Mouse (Mus musculus): ENCODE results near the gene Cd209g. TPM values are rescaled to one million over a fixed set of nuclear protein-coding genes. Genes with fewer than 3 reads are reported as not detected.

Gene Cd209g
- polyA plus RNA-seq, 1 experiment from 2014 or later = not detected

DNA sequence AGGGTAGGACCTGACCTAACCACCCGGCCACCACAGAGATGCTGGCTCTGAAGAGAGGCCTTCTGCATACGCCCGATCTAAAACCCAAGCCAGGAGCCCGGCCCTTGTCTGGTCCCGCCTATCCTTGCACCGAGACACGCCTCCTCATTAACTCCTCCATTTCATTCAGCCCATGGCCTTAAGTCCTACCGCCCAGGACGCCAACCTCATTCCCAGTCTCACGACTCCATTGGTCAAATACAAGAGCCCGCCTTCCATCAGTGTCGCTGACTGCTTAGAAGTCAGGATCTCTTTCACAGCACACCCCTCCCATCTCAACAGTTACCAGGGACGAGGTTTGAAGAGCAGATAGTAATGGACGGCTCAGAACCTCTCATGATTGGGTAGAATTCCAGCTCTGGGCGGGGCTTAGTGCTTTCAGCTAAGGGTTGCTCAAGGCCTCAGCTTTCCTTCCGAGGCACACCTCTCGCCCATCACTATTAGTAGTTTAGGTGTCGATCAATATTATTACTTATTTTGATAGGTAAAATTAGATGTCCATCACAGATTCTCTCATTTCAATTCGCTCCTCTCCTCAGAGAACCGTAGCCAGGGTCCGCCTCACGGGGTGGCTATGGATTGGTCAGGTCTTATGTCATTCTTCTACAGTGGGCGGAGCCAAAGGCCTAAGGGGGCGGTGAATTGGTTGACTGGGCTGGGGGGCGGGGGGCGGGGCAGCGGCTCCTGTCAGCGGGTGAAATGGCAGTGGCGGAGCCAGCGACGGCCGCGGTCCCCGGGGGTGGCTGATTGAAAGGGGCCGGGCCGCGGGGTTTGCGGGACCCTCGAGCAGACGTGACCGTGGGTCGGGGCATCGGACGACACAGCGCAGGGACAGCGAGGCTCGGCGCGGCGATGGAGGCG, 32.2 kb downstream of the Cd209g start, which contains the start of gene Evi5l:
Evi5l (plus strand) TSS at position 716 of the 900 bp plus-strand sequence.
- no peak within 1 kb of the TSS for H3K27ac ChIP-seq (ENCODE audit: poor library complexity, severe bottlenecking)
- peak within 1 kb of the TSS; percentile 91 for H3K4me3 ChIP-seq
- peaks cover 9% of the 10 kb centered on the region for H3K4me1 ChIP-seq (replicated peaks)
- peak within 1 kb of the TSS; percentile 95 for H3K4me2 ChIP-seq
- peak; percentile 98 for ATAC-seq (ENCODE audit: insufficient number of reproducible peaks, low FRiP score)
- no peaks in the 10 kb centered on the region for H3K9me3 ChIP-seq (replicated peaks)
- peak within 1 kb of the TSS; percentile 94 for H3K9ac ChIP-seq
- H3K36me3 ChIP-seq = no peaks in the 10 kb centered on the region
- no peaks in the 10 kb centered on the region for H3K27me3 ChIP-seq (replicated peaks)
- WGBS = under 1% methylated on average over 51 of the region's 51 CpGs

DNA sequence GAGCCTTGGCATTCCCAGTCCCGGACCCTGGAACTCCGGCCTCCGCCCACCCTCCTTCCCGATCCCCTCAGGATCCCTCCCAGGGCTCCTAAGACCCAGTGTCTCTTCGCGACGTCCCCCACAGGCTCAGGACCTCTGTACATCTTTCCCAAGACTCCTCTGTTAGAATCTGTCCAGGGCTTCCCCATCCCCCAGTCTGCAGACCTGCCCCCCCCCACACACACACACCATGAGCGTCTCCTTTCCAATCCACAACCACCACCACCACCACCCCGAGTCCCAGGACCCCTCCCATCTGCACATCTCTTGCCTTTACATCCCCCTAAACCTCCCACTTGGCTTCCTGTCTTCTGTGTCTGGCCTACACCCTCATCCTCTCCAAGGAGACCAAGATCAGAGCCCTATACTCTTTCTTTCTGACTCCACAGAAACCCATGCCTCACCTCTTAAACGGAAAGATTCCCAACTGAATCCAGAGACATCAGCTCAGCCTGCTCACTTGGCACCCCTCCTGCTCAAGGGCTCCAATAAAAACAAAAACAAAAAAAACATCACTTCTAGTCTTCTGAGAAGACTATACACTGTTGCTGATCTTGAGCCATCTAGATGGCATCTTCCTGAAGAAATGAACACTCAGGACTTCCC, 33.1 kb downstream of the Cd209g start:
- H3K27ac ChIP-seq (ENCODE audit: poor library complexity, severe bottlenecking) = no peak overlapping the region
- H3K4me1 ChIP-seq (replicated peaks) = peaks cover 9% of the 10 kb centered on the region
- peak overlapping the region; percentile 94 for H3K9ac ChIP-seq
- H3K36me3 ChIP-seq = no peaks in the 10 kb centered on the region
- H3K4me3 ChIP-seq = peak overlapping the region; percentile 91
- peak overlapping the region; percentile 95 for H3K4me2 ChIP-seq
- no peaks in the 10 kb centered on the region for H3K27me3 ChIP-seq (replicated peaks)
- ATAC-seq (ENCODE audit: insufficient number of reproducible peaks, low FRiP score) = no peak
- WGBS = 9% methylated on average over 10 of the region's 10 CpGs
- H3K9me3 ChIP-seq (replicated peaks) = no peaks in the 10 kb centered on the region

DNA sequence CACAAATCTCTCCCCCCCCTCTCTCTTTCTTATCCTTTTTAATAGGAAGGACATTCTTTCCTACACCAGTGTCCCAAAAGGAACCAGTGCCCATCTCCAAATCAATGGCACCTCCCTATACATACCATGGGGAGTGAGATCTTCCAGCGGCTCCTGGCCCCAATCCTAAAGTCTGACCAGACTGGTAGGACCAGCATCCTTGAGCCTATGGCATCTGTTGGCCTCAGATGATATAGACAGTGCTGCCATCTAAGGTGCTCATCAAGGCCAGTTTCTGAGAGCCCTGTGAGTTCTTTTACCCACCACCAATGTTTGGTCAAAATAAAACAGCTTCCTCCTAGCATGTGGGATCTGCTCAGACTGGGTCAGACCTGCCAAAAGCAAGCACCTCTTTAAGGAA, 34.0 kb downstream of the Cd209g start:
- Histone ChIP-seq H3K9ac (no peak overlapping the region), H3K27me3 (replicated peaks) (no peaks in the 10 kb centered on the region), H3K4me3 (no peak overlapping the region), H3K4me1 (replicated peaks) (peaks cover 9% of the 10 kb centered on the region), H3K9me3 (replicated peaks) (no peaks in the 10 kb centered on the region), H3K4me2 (no peak overlapping the region), H3K27ac (ENCODE audit: poor library complexity, severe bottlenecking) (no peak overlapping the region), H3K36me3 (no peaks in the 10 kb centered on the region)
- no peak for ATAC-seq (ENCODE audit: insufficient number of reproducible peaks, low FRiP score)
- 85% methylated on average over 1 of the region's 1 CpGs for WGBS

DNA sequence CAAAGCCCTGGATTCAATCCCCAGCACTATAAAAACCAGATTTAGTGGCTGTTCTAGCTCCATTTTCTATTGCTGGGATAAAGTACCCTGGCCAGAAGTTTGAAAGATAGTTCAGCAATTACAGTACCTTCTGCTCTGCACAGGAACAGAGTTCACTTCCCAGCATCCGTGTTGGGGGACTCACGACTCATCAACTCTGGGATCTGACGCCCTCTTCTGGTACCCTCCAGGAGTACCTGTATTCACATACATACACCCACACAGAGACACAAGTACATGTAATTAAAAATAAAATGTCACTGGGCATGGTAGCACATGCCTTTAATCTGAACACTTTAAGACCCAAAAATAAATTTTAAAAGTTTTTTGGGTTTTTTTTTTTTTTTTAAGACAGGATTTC, 38.6 kb downstream of the Cd209g start:
- Histone ChIP-seq H3K27ac (ENCODE audit: poor library complexity, severe bottlenecking) (no peak overlapping the region), H3K9ac (no peak overlapping the region), H3K36me3 (no peaks in the 10 kb centered on the region), H3K27me3 (replicated peaks) (no peaks in the 10 kb centered on the region), H3K4me1 (replicated peaks) (peaks cover under 1% of the 10 kb centered on the region; the same call in 1 of the 2 replicates), H3K4me2 (no peak overlapping the region), H3K4me3 (no peak overlapping the region), H3K9me3 (replicated peaks) (no peaks in the 10 kb centered on the region)
- 60% methylated on average over 3 of the region's 3 CpGs for WGBS
- no peak for ATAC-seq (ENCODE audit: insufficient number of reproducible peaks, low FRiP score)

DNA sequence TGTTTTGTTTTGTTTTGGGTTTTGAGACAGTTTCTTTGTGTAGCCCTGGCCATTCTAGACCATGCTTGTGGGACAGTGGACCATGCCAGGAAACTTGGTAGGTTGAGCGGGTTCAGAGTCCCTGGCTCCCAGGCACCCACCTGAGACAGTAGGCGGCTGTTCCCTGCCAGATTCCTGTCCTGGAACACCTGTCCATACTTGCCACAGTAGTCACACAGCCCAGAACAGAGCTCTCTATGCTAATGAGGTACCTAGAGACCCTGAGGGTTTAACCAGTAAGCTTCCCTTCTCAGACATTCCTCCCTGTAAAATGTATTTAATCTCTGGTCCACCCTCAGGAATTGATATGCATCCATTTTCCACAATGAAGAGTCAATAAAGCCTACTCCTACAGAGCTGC, 40.1 kb downstream of the Cd209g start:
- no peaks in the 10 kb centered on the region for H3K9me3 ChIP-seq (replicated peaks)
- 76% methylated on average over 2 of the region's 2 CpGs for WGBS
- no peaks in the 10 kb centered on the region for H3K27me3 ChIP-seq (replicated peaks)
- no peak overlapping the region for H3K4me3 ChIP-seq
- H3K4me1 ChIP-seq (replicated peaks) = no peaks in the 10 kb centered on the region
- H3K36me3 ChIP-seq = no peaks in the 10 kb centered on the region
- no peak overlapping the region for H3K4me2 ChIP-seq
- ATAC-seq (ENCODE audit: insufficient number of reproducible peaks, low FRiP score) = no peak
- H3K9ac ChIP-seq = no peak overlapping the region
- no peak overlapping the region for H3K27ac ChIP-seq (ENCODE audit: poor library complexity, severe bottlenecking)

DNA sequence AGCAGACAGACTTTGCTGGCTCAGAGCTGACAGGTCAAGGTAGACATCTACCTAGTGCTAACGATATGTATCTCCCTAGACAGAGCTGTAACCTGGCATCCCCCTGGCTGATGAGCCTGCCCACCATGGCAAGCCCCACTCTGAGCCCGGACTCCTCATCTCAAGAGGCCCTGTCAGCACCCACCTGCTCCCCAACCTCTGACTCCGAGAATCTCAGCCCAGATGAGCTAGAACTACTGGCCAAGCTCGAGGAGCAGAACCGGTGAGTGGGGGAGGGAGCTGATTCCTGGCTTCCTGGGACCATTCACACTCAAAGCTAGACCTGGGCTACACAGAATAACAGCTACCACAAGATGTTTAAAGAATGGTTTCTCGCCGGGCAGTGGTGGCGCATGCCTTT, 49.5 kb downstream of the Cd209g start:
- Histone ChIP-seq H3K27me3 (replicated peaks) (no peaks in the 10 kb centered on the region), H3K4me3 (no peak overlapping the region), H3K4me1 (replicated peaks) (no peaks in the 10 kb centered on the region), H3K36me3 (peaks cover 39% of the 10 kb centered on the region), H3K9me3 (replicated peaks) (no peaks in the 10 kb centered on the region), H3K4me2 (no peak overlapping the region), H3K9ac (no peak overlapping the region), H3K27ac (ENCODE audit: poor library complexity, severe bottlenecking) (no peak overlapping the region)
- 80% methylated on average over 8 of the region's 8 CpGs for WGBS
- ATAC-seq (ENCODE audit: insufficient number of reproducible peaks, low FRiP score) = no peak

DNA sequence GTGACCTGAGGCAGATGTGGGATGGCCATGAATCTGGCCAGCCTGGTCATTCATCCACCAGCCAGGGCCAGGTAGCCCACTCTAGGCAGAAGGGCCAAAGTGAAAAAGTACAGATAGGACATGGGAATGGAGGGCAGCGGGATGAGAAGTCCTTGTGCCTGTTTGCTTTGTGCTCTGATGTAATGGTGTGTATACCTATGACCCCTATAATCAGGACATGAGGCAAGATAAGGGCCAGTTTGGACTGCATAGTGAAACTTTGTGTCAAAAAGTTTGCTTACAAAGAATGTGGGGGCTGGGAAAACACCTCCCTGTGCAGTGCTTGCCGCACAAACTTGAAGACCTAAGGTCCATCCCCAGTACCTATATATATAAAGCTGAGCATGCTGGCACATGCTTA, 52.3 kb downstream of the Cd209g start:
- Histone ChIP-seq H3K36me3 (peaks cover 39% of the 10 kb centered on the region), H3K9ac (no peak overlapping the region), H3K4me1 (replicated peaks) (no peaks in the 10 kb centered on the region; the same call in 1 of the 2 replicates), H3K9me3 (replicated peaks) (no peaks in the 10 kb centered on the region), H3K27ac (ENCODE audit: poor library complexity, severe bottlenecking) (no peak overlapping the region), H3K27me3 (replicated peaks) (no peaks in the 10 kb centered on the region), H3K4me3 (no peak overlapping the region), H3K4me2 (no peak overlapping the region)
- no peak for ATAC-seq (ENCODE audit: insufficient number of reproducible peaks, low FRiP score)
- 88% methylated on average over 2 of the region's 2 CpGs for WGBS

Other genes with a start within 250 kb of the Cd209g start
- not detected in 2 replicates for gene Cd209b, start 207.3 kb upstream of the Cd209g start, polyA plus RNA-seq (2016; fragmentation: Nextera tagmentation; extraction: Ambion mirVana)
- gene Cd209c, start 179.4 kb upstream of the Cd209g start, polyA plus RNA-seq (2016; fragmentation: Nextera tagmentation; extraction: Ambion mirVana) = 0.35 and 0.38 TPM in 2 replicates
- gene Cd209f, start 28.3 kb upstream of the Cd209g start, polyA plus RNA-seq (2016; fragmentation: Nextera tagmentation; extraction: Ambion mirVana) = not detected in 2 replicates
- gene Evi5l, start 32.5 kb downstream of the Cd209g start, polyA plus RNA-seq (2016; fragmentation: Nextera tagmentation; extraction: Ambion mirVana) = 15.2 and 18.4 TPM in 2 replicates
- gene Prr36, start 83.4 kb downstream of the Cd209g start, polyA plus RNA-seq (2016; fragmentation: Nextera tagmentation; extraction: Ambion mirVana) = 0.18 and 0.24 TPM in 2 replicates
- 0.28 TPM in 1 of 2 replicates, not detected in the other for gene Lrrc8e, start 92.7 kb downstream of the Cd209g start, polyA plus RNA-seq (2016; fragmentation: Nextera tagmentation; extraction: Ambion mirVana)
- gene Map2k7, start 104.6 kb downstream of the Cd209g start, polyA plus RNA-seq (2016; fragmentation: Nextera tagmentation; extraction: Ambion mirVana) = 28.7 and 32.2 TPM in 2 replicates
- 0.58 TPM in 1 of 2 replicates, not detected in the other for gene Gm49320, start 104.8 kb downstream of the Cd209g start, polyA plus RNA-seq (2016; fragmentation: Nextera tagmentation; extraction: Ambion mirVana)
- gene Tgfbr3l, start 114.1 kb downstream of the Cd209g start, polyA plus RNA-seq (2016; fragmentation: Nextera tagmentation; extraction: Ambion mirVana) = 3.1 and 4.6 TPM in 2 replicates
- 41.0 and 41.5 TPM in 2 replicates for gene Snapc2, start 119.0 kb downstream of the Cd209g start, polyA plus RNA-seq (2016; fragmentation: Nextera tagmentation; extraction: Ambion mirVana)
- 36.1 and 36.2 TPM in 2 replicates for gene Ctxn1, start 125.2 kb downstream of the Cd209g start, polyA plus RNA-seq (2016; fragmentation: Nextera tagmentation; extraction: Ambion mirVana)
- gene Timm44, start 141.8 kb downstream of the Cd209g start, polyA plus RNA-seq (2016; fragmentation: Nextera tagmentation; extraction: Ambion mirVana) = 59.0 and 66.8 TPM in 2 replicates
- gene Ccl25, start 191.1 kb downstream of the Cd209g start, polyA plus RNA-seq (2016; fragmentation: Nextera tagmentation; extraction: Ambion mirVana) = 12.2 and 14.0 TPM in 2 replicates
- gene Elavl1, start 191.3 kb downstream of the Cd209g start, polyA plus RNA-seq (2016; fragmentation: Nextera tagmentation; extraction: Ambion mirVana) = 211 and 217 TPM in 2 replicates